Mouse (Mus musculus): ENCODE results near the gene Nectin3. TPM values are rescaled to one million over a fixed set of nuclear protein-coding genes. Genes with fewer than 3 reads are reported as not detected.
"Not testable (repeated sequence)": the region's sequence is repeated elsewhere in the genome, so short reads cannot be mapped to it uniquely, and the experiment has no call there.

Nectin3 gene
- polyA plus RNA-seq, 1 experiment from 2014 or later, result 59.0 TPM

DNA sequence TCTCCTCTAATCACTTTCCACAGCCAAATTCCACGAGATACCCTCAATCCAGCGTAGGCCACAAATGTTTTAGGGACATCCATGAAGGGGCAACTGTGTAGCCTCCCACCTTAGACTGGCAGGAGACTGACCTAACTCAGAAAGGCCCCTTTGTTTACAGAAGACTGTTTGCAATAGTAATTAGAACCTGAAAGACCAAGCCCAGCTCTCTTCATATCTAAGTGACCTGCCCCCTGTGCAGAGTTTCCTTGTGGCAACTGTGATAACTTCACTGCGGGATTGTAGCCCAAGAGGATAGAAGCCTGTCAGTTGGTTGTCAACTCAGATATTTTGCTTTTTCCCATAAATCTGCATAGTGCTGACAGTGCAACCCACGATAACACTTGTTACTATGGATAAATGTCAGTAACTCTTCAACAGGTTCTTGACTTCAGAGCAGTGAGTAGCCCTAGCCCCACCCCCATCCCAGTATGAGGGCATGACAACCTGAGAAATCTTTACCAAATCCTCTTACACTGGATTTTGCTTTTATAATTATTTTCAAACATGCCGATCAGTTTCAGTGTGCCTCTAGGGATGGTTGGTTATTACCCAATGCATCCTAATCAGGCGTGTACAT lies 108.8 kb downstream of the Nectin3 start:
- Histone ChIP-seq H3K4me1 (ENCODE audit: control insufficient read depth, insufficient read depth, low read length) (peaks cover 20% of the 10 kb centered on the region), H3K9ac (ENCODE audit: low read length) (no peak overlapping the region), H3K4me3 (ENCODE audit: low read depth, low read length) (no peak overlapping the region), H3K36me3 (ENCODE audit: control insufficient read depth, insufficient read depth, low read length) (0 out of 2 replicates have a peak, but pooled peaks cover 2% of the 10 kb centered on the region), H3K9me3 (ENCODE audit: control insufficient read depth, low read length) (no peaks in the 10 kb centered on the region), H3K27me3 (ENCODE audit: control insufficient read depth, insufficient read depth, low read length) (no peaks in the 10 kb centered on the region), H3K4me2 (no peak overlapping the region), H3K27ac (ENCODE audit: low read depth, low read length) (no peak overlapping the region; the same call in 1 of the 2 replicates)
- no peak for DNase-seq (ENCODE audit: low spot score, missing footprints)
- 43% methylated on average over 6 of the region's 6 CpGs for WGBS
- ATAC-seq (ENCODE audit: low FRiP score), result peak; percentile 68

DNA sequence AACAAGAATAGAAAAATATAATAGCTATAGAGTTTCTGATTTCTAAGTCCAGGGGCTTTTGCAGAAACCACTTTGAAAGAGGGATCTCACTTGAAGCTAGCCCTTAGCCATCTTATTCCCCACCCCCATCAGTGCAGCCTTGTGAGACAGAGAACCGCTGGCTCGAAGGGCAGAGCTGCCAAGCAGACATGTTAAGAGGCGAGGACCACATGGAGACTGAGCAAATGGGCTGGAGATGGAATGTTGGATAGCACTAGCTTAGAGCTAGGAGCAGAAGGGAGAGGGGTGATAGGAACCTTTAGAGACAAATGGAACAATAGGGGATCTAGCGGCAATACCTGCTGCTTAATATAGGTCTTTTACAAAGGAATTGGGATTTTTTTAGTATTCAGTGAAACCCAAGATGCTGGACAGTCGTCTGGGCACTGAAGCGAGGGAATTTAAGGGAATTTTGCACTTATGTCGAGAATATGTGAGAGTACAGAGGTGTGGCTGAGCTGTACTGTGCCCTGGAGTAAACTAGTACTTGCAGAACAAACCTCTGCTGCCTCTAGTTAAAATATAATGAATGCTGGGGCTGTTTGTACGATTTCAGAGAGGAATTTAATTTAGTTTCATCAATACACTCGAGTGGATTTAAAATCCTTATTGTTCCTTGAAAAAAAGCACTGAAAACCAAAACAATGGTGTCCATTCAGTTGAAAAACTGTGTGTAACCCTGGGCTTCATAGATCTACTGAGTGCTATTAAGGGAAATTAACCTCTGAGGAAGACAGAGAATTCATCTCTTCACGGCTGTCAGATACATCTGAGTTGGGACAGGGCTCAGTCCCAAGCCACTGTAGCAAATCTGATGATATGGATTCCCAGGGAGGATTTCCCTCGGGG lies 109.6 kb downstream of the Nectin3 start:
- Histone ChIP-seq H3K4me3 (ENCODE audit: low read depth, low read length) (no peak overlapping the region), H3K27ac (ENCODE audit: low read depth, low read length) (no peak overlapping the region; the same call in 1 of the 2 replicates), H3K4me1 (ENCODE audit: control insufficient read depth, insufficient read depth, low read length) (peaks cover 20% of the 10 kb centered on the region), H3K27me3 (ENCODE audit: control insufficient read depth, insufficient read depth, low read length) (no peaks in the 10 kb centered on the region), H3K9ac (ENCODE audit: low read length) (no peak overlapping the region), H3K4me2 (no peak overlapping the region), H3K9me3 (ENCODE audit: control insufficient read depth, low read length) (no peaks in the 10 kb centered on the region), H3K36me3 (ENCODE audit: control insufficient read depth, insufficient read depth, low read length) (no peaks in the 10 kb centered on the region)
- ATAC-seq (ENCODE audit: low FRiP score), result peak; percentile 70
- no peak for DNase-seq (ENCODE audit: low spot score, missing footprints)
- WGBS, result 25% methylated on average over 11 of the region's 11 CpGs

DNA sequence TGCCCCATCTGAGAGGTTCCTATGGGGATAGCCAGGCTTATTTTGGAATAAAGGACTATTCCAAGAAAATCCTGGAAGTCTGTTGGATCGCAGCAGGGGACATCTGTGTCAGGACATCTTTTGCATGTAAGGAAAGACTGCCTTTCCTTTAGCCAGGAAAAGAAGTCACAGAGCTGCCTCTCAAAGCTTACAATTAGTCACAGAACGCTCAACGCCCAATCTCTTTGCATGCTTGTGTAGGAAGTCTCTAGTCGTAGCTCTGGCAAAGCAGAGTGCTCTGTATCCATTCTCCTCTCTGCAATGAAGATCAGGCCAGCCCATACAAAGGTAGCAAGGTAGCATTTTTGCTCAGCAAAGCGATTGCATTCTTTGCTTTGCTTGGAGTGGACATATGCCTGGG lies 114.0 kb downstream of the Nectin3 start:
- no peak overlapping the region for H3K4me2 ChIP-seq
- H3K9ac ChIP-seq (ENCODE audit: low read length), result no peak overlapping the region
- no peaks in the 10 kb centered on the region for H3K36me3 ChIP-seq (ENCODE audit: control insufficient read depth, insufficient read depth, low read length)
- peaks cover 9% of the 10 kb centered on the region for H3K4me1 ChIP-seq (ENCODE audit: control insufficient read depth, insufficient read depth, low read length)
- no peaks in the 10 kb centered on the region for H3K27me3 ChIP-seq (ENCODE audit: control insufficient read depth, insufficient read depth, low read length)
- H3K27ac ChIP-seq (ENCODE audit: low read depth, low read length), result no peak overlapping the region
- no peak overlapping the region for H3K4me3 ChIP-seq (ENCODE audit: low read depth, low read length)
- ATAC-seq (ENCODE audit: low FRiP score), result no peak
- DNase-seq (ENCODE audit: low spot score, missing footprints), result no peak
- no peaks in the 10 kb centered on the region for H3K9me3 ChIP-seq (ENCODE audit: control insufficient read depth, low read length)
- WGBS, result 83% methylated on average over 5 of the region's 5 CpGs

DNA sequence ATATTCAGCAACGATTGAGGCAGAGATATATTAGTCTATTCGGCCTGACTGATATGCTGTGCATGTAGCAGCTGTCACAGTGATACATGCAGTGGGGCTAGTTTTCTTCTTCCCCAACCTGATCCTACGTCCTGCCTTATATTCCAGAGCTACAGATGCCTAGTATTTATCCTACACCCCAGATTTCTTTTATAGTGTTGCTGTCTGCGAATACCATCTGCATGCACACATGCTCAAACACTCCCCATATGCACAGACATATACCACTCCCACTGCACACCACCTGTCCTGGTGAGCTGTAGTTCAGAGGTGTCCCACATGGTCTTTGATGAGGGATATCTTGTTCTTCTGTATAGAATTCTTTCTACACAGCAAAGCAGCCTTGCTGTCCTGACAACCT lies 115.0 kb downstream of the Nectin3 start:
- ATAC-seq (ENCODE audit: low FRiP score) (no peak), DNase-seq (ENCODE audit: low spot score, missing footprints) (no peak)
- Histone ChIP-seq H3K27ac (ENCODE audit: low read depth, low read length) (no peak overlapping the region), H3K4me1 (ENCODE audit: control insufficient read depth, insufficient read depth, low read length) (0 out of 2 replicates have a peak, but pooled peaks cover 3% of the 10 kb centered on the region), H3K9me3 (ENCODE audit: control insufficient read depth, low read length) (no peaks in the 10 kb centered on the region), H3K4me2 (no peak overlapping the region), H3K4me3 (ENCODE audit: low read depth, low read length) (no peak overlapping the region), H3K27me3 (ENCODE audit: control insufficient read depth, insufficient read depth, low read length) (no peaks in the 10 kb centered on the region), H3K9ac (ENCODE audit: low read length) (no peak overlapping the region), H3K36me3 (ENCODE audit: control insufficient read depth, insufficient read depth, low read length) (no peaks in the 10 kb centered on the region)
- WGBS, result 87% methylated on average over 4 of the region's 4 CpGs

DNA sequence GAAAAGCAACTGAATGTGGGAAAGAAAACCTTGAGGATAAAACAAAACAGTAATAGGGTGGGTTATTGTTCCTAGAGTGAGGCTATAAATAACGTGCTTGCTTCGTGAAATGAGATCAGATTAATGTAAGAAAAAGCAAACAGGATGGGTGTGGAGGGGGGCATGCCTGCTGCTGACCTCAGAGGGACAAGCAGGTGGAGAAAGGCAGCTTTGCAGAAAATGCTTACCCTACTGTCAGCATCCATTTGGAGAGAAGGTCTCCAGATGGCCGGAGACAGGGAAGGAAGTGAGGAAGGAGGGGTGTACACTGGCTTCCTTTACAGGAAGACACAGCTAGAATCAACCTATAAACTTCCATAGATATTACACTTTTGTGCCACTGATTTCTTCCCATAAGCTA lies 121.8 kb downstream of the Nectin3 start:
- no peak for DNase-seq (ENCODE audit: low spot score, missing footprints)

DNA sequence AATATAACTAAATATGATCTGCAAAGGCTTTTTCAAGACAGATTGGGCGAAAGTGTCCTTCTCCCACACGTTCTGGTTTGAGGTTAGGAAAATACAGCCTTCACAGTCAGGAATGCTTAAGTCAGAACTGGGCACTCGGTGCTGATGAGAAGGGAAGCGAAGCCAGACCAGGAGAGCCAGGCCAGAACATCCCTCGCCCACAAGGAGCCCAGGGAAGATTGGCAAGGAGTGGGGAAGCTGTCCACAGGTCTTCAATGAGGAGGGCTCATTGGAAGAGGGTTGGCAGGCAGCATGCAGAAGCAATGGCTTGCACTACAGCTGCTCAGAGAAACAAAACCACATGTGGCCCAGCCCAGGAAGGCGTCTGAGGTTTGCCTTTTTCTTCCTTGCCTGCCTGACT lies 136.3 kb downstream of the Nectin3 start:
- Histone ChIP-seq H3K4me3 (ENCODE audit: low read depth, low read length) (no peak overlapping the region), H3K27ac (ENCODE audit: low read depth, low read length) (no peak overlapping the region), H3K9me3 (ENCODE audit: control insufficient read depth, low read length) (no peaks in the 10 kb centered on the region), H3K9ac (ENCODE audit: low read length) (no peak overlapping the region), H3K36me3 (ENCODE audit: control insufficient read depth, insufficient read depth, low read length) (no peaks in the 10 kb centered on the region), H3K4me1 (ENCODE audit: control insufficient read depth, insufficient read depth, low read length) (no peaks in the 10 kb centered on the region), H3K4me2 (no peak overlapping the region), H3K27me3 (ENCODE audit: control insufficient read depth, insufficient read depth, low read length) (no peaks in the 10 kb centered on the region)
- no peak for ATAC-seq (ENCODE audit: low FRiP score)
- WGBS, result 71% methylated on average over 6 of the region's 6 CpGs
- no peak for DNase-seq (ENCODE audit: low spot score, missing footprints)

More for the DNA sequence above, 121.8 kb downstream of the Nectin3 start:
- Histone ChIP-seq H3K9me3 (ENCODE audit: control insufficient read depth, low read length) (no peaks in the 10 kb centered on the region), H3K36me3 (ENCODE audit: control insufficient read depth, insufficient read depth, low read length) (no peaks in the 10 kb centered on the region), H3K4me3 (ENCODE audit: low read depth, low read length) (no peak overlapping the region), H3K4me2 (no peak overlapping the region), H3K27me3 (ENCODE audit: control insufficient read depth, insufficient read depth, low read length) (no peaks in the 10 kb centered on the region), H3K9ac (ENCODE audit: low read length) (no peak overlapping the region), H3K27ac (ENCODE audit: low read depth, low read length) (no peak overlapping the region), H3K4me1 (ENCODE audit: control insufficient read depth, insufficient read depth, low read length) (no peaks in the 10 kb centered on the region)
- 82% methylated on average over 3 of the region's 3 CpGs for WGBS
- ATAC-seq (ENCODE audit: low FRiP score), result no peak

DNA sequence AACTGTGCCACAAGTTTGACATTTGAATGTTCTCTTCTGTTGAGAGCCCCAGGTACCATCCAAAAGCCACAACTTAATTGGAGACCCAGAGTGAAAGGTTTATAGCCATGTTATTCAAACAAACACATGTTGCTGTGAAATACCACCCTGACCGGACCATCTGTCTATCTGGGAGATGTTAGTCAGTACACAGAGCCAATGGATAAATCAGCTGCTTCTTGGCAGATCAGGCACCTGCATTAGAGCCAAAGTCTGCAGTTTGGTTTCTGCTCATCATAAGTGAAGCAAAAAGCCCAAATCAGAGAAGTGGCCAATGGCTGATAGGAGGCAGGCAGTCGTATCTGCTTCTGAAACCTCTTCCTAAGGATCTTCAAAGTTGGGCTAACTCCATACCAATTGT lies 140.7 kb downstream of the Nectin3 start:
- not testable (repeated sequence) for H3K36me3 ChIP-seq (ENCODE audit: control insufficient read depth, insufficient read depth, low read length); H3K9ac ChIP-seq (ENCODE audit: low read length); H3K27me3 ChIP-seq (ENCODE audit: control insufficient read depth, insufficient read depth, low read length); H3K27ac ChIP-seq (ENCODE audit: low read depth, low read length); H3K9me3 ChIP-seq (ENCODE audit: control insufficient read depth, low read length); DNase-seq (ENCODE audit: low spot score, missing footprints); H3K4me2 ChIP-seq; H3K4me1 ChIP-seq (ENCODE audit: control insufficient read depth, insufficient read depth, low read length); H3K4me3 ChIP-seq (ENCODE audit: low read depth, low read length); ATAC-seq (ENCODE audit: low FRiP score)
- WGBS, result 77% methylated on average over 2 of the region's 2 CpGs

DNA sequence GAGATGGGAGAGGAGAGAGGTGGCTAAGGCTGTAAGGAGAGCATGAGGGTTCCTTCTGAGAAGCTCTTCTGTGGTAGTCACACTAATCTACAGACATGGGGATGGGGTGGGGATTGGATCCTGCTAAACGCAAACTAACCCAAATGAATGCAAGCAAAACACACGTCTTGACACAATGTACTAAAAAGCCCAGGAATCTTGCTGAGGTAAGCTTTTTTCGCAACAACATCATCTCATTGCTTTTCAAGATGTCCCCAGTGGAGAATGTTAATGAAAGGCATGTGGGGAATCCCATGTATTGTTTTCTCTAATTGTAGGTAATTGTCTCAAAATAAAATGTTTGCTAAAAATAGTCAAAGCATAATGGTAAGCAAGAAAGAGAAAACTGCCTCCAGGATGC lies 141.7 kb downstream of the Nectin3 start:
- Histone ChIP-seq H3K27me3 (ENCODE audit: control insufficient read depth, insufficient read depth, low read length) (no peaks in the 10 kb centered on the region), H3K27ac (ENCODE audit: low read depth, low read length) (no peak overlapping the region), H3K4me3 (ENCODE audit: low read depth, low read length) (no peak overlapping the region), H3K4me2 (no peak overlapping the region), H3K9me3 (ENCODE audit: control insufficient read depth, low read length) (no peaks in the 10 kb centered on the region), H3K9ac (ENCODE audit: low read length) (no peak overlapping the region), H3K36me3 (ENCODE audit: control insufficient read depth, insufficient read depth, low read length) (no peaks in the 10 kb centered on the region), H3K4me1 (ENCODE audit: control insufficient read depth, insufficient read depth, low read length) (no peaks in the 10 kb centered on the region)
- WGBS, result 63% methylated on average over 3 of the region's 3 CpGs
- ATAC-seq (ENCODE audit: low FRiP score) (no peak), DNase-seq (ENCODE audit: low spot score, missing footprints) (no peak)
